Mouse (Mus musculus) liver, adult 2 months (tissue): Measurements from ENCODE around the gene Mbnl2.

Experiments used
- CTCF ChIP-seq: fragments of 200-500 bp; IDR thresholded peaks from 2 replicates; pipeline ENCODE4 v1.5.1; 2011; ENCODE audit warnings: low read depth, low read length, control low read depth
- POLR2A ChIP-seq: fragments of 200-500 bp; IDR thresholded peaks from 2 replicates; pipeline ENCODE4 v1.6.1; 2011; ENCODE audit warnings: low read length, control low read depth; ENCODE audit not compliant: insufficient read depth; ENCODE audit errors: extremely low read depth

DNA sequence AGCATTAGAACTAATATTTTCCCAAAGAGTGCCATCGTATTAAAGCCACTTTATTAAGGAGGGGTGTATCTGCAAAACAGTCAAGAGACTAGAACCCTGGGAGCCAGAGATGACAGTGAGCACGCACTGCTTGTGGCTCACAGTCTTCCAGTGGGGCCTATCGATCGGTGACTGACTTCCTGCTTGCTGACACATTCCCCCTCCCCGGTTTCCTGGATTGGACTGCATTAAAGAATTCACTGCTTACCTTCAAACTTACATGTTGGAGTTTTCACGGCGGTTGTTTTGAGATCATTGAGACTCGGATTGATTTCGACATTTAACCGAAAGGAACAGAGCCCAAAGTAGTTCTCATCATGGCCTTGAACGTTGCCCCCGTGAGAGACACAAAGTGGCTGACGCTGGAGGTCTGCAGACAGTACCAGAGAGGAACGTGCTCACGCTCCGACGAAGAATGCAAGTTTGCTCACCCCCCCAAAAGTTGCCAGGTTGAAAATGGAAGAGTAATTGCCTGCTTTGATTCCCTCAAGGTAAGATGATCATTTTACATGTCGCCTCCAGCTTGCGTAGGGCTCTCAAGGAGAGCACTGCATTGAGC lies 49.5 kb downstream of the Mbnl2 start:
- TF ChIP-seq POLR2A (no peak), CTCF (no peak)
